Mouse (Mus musculus): ENCODE results near the gene Zfp143. TPM values are rescaled to one million over a fixed set of nuclear protein-coding genes. Genes with fewer than 3 reads are reported as not detected.
A peak's percentile ranks its signal among the peaks of the same experiment; 100 is the strongest.
"Not testable (repeated sequence)": the region's sequence is repeated elsewhere in the genome, so short reads cannot be mapped to it uniquely, and the experiment has no call there.

The Zfp143 gene
- 12.5 and 15.0 TPM in 2 replicates for polyA plus RNA-seq (2012; rRNA removed)

DNA sequence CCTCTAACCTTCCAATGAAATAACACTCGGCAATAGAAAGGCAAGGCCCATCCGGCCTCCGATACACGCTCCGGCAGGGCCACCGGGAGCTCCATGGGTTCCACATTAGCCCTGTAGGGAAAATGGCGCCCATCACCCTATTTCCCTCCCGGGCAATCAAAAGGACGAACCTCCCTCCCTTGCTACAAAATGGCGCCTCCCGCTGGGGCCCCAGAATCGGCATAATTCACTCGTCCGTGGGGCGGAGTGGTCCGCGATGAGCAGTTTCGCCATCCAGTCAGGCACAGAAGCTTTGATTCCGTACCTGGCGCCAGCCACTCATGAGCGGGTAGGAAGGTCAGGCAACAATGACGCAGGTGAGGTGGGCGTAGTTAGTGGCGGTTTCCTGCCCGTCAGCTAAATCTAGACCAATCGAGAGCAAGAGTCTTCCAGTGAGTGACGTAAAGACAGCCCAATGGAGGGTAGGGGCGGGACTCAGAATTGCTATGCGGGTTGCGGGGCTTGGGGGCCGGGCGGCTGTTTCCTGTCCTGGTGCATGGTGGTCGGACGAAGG is at the start of gene Zfp143:
Gene Zfp143 (plus strand): TSS at position 19 of the 553 bp plus-strand sequence.
- peaks cover 9% of the 10 kb centered on the region; the same call in 1 of the 2 replicates for H3K4me1 ChIP-seq (ENCODE audit: control insufficient read depth, insufficient read depth, low read length)
- peak within 1 kb of the TSS; percentile 83 for H3K4me3 ChIP-seq (replicated peaks; ENCODE audit: extremely low read depth, low read depth, low read length)
- TF ChIP-seq CTCF (IDR thresholded peaks at IDR 0.05; ENCODE audit: insufficient read depth, low read length) (no peak), POLR2A (IDR thresholded peaks at IDR 0.05; ENCODE audit: borderline replicate concordance, extremely low read depth, low read depth, low read length) (peak; percentile 97)
- WGBS = under 1% methylated on average over 34 of the region's 34 CpGs
- DNase-seq = peak; percentile 100

DNA sequence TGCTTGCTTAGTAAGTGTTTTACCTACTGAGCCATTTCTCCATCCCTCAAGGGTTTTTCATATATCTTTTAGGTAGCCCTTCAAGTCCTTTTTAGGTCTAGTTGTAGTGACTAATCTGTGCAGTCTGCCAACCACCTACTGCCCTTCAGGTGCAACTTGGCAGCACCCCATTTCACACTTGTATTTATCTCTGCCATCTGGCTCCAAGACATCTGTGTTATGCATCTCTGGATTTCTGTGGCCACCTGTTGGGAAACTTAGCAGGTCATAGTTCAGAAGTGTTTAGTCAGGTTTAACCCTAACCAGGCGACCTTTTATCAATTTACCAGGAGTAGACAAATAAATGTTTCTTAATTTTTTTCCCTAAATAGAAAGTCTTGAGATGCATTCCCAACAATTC is 49.6 kb upstream of the Zfp143 start:
- no peak for TF ChIP-seq CTCF (IDR thresholded peaks at IDR 0.05; ENCODE audit: insufficient read depth, low read length)
- TF ChIP-seq POLR2A (IDR thresholded peaks at IDR 0.05; ENCODE audit: borderline replicate concordance, extremely low read depth, low read depth, low read length) = no peak
- WGBS = 64% methylated on average over 1 of the region's 1 CpGs
- H3K4me1 ChIP-seq (ENCODE audit: control insufficient read depth, insufficient read depth, low read length) = no peaks in the 10 kb centered on the region
- no peak overlapping the region for H3K4me3 ChIP-seq (replicated peaks; ENCODE audit: extremely low read depth, low read depth, low read length)
- no peak for DNase-seq

- Histone ChIP-seq H3K4me3 (replicated peaks; ENCODE audit: extremely low read depth, low read depth, low read length) (no peak overlapping the region), H3K4me1 (ENCODE audit: control insufficient read depth, insufficient read depth, low read length) (peaks cover 4% of the 10 kb centered on the region)
- no peak for DNase-seq
- 69% methylated on average over 5 of the region's 5 CpGs for WGBS
- TF ChIP-seq POLR2A (IDR thresholded peaks at IDR 0.05; ENCODE audit: borderline replicate concordance, extremely low read depth, low read depth, low read length) (no peak), CTCF (IDR thresholded peaks at IDR 0.05; ENCODE audit: insufficient read depth, low read length) (no peak)
Measured at GRCm38 (mm10) chr7:110014272-110014671, 46.7 kb upstream of the Zfp143 start.

DNA sequence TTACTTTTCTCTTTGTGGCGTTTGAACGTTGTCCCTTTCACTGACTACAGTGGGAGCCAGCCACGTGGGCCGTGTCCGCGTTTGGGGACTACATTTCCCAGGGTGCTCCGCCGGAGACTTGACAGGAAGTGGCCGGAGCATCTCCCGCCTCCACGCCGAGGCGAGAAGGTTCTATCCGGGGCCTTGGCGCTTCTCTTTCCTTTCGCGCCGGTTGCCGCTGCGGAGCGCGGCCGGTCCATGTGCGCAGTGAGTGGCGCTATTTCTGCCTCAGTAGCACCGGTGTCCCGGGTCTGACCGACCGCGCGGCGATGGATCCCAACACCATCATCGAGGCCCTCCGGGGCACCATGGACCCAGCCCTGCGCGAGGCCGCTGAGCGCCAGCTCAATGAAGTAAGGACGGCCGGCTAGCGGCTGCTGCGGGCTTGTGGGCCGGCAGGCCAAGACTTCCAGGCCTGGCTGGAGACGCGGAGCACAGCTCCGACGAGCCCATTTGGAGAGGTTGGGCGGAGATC is 42.8 kb upstream of the Zfp143 start, which contains the start of gene Ipo7:
Gene Ipo7 (plus strand): TSS at position 158 of the 514 bp plus-strand sequence.
- TF ChIP-seq CTCF (IDR thresholded peaks at IDR 0.05; ENCODE audit: insufficient read depth, low read length) (no peak), POLR2A (IDR thresholded peaks at IDR 0.05; ENCODE audit: borderline replicate concordance, extremely low read depth, low read depth, low read length) (peak; percentile 89; the same call in 1 of the 2 replicates)
- H3K4me3 ChIP-seq (replicated peaks; ENCODE audit: extremely low read depth, low read depth, low read length) = peak within 1 kb of the TSS; percentile 96
- H3K4me1 ChIP-seq (ENCODE audit: control insufficient read depth, insufficient read depth, low read length) = peaks cover 8% of the 10 kb centered on the region
- WGBS = under 1% methylated on average over 48 of the region's 48 CpGs
- DNase-seq = peak; percentile 90

DNA sequence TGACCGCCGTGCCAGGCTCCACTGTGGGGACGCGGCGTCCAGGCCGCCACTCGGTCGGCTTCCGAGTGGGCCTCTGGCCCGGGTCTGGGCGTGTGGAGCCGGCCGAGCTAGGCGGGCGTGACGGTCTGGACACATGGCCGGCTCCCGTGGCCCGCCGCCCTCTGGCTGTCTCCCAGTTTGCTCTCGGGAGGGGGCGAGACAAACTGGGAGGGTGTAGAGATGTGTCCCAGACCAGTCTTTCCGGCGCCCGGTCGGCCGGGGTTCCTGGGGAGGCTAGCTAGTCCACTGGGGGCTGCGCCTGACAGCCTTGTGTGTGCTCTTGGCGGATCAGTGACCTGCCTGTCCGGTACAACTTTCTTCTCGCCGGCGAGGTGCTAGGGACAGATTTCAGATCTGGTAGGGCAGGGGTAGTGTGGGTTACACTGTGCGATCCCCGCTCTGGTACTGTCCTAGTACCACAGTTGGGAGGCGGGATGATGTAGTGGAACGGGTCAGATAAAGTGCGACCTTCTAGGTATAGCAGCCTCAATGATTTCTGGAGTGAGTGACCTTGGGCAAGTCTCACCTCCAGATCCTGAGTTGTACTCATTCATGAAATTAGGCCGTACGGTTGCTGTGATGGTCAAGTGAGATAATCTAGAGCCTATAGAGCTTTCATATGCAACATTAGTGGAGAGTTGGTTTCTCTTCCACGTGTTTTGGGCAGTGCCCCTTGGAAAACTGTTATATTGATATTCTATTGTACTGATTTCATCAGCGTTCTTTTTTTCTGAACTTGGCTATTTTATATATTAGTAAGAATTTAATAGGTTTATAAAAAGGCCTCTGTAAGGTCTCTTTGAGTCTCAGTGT is 42.2 kb upstream of the Zfp143 start:
- under 1% methylated on average over 42 of the region's 42 CpGs for WGBS
- peak; percentile 54 for DNase-seq
- peaks cover 10% of the 10 kb centered on the region for H3K4me1 ChIP-seq (ENCODE audit: control insufficient read depth, insufficient read depth, low read length)
- TF ChIP-seq POLR2A (IDR thresholded peaks at IDR 0.05; ENCODE audit: borderline replicate concordance, extremely low read depth, low read depth, low read length) (no peak), CTCF (IDR thresholded peaks at IDR 0.05; ENCODE audit: insufficient read depth, low read length) (no peak)
- peak overlapping the region; percentile 96 for H3K4me3 ChIP-seq (replicated peaks; ENCODE audit: extremely low read depth, low read depth, low read length)

- TF ChIP-seq CTCF (IDR thresholded peaks at IDR 0.05; ENCODE audit: insufficient read depth, low read length) (no peak), POLR2A (IDR thresholded peaks at IDR 0.05; ENCODE audit: borderline replicate concordance, extremely low read depth, low read depth, low read length) (no peak)
- no peak overlapping the region for H3K4me3 ChIP-seq (replicated peaks; ENCODE audit: extremely low read depth, low read depth, low read length)
- peaks cover 10% of the 10 kb centered on the region for H3K4me1 ChIP-seq (ENCODE audit: control insufficient read depth, insufficient read depth, low read length)
- WGBS = 46% methylated on average over 1 of the region's 1 CpGs
- DNase-seq = no peak
Measured at GRCm38 (mm10) chr7:110023553-110023952, 37.5 kb upstream of the Zfp143 start.

GRCm38 (mm10) chr7:110026594-110026993 is 34.4 kb upstream of the Zfp143 start:
- no peak for TF ChIP-seq POLR2A (IDR thresholded peaks at IDR 0.05; ENCODE audit: borderline replicate concordance, extremely low read depth, low read depth, low read length)
- WGBS = 66% methylated on average over 2 of the region's 2 CpGs
- Histone ChIP-seq H3K4me3 (replicated peaks; ENCODE audit: extremely low read depth, low read depth, low read length) (no peak overlapping the region), H3K4me1 (ENCODE audit: control insufficient read depth, insufficient read depth, low read length) (peaks cover 2% of the 10 kb centered on the region)
- no peak for DNase-seq

DNA sequence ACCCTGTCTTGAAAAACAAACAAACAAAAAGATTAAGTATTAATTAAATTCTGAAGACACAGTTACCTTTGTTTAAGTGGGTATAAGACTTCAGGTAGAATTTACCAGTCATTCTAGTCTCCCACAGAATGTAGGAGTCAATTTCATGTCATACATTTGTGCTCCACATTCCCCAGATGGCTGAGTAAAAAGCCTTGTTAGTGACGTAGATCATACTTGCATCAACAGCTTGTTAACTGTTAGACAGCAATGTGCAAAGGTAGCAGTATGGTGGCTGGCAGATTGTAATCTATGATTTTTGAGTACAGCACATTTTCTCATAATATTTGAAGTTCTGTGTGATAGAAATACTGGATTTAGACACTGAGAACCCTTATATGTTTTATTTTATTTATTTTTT is 32.2 kb upstream of the Zfp143 start:
- no peak overlapping the region for H3K4me3 ChIP-seq (replicated peaks; ENCODE audit: extremely low read depth, low read depth, low read length)
- 62% methylated on average over 1 of the region's 1 CpGs for WGBS
- H3K4me1 ChIP-seq (ENCODE audit: control insufficient read depth, insufficient read depth, low read length) = no peaks in the 10 kb centered on the region
- no peak for TF ChIP-seq CTCF (IDR thresholded peaks at IDR 0.05; ENCODE audit: insufficient read depth, low read length)
- no peak for TF ChIP-seq POLR2A (IDR thresholded peaks at IDR 0.05; ENCODE audit: borderline replicate concordance, extremely low read depth, low read depth, low read length)
- DNase-seq = no peak

DNA sequence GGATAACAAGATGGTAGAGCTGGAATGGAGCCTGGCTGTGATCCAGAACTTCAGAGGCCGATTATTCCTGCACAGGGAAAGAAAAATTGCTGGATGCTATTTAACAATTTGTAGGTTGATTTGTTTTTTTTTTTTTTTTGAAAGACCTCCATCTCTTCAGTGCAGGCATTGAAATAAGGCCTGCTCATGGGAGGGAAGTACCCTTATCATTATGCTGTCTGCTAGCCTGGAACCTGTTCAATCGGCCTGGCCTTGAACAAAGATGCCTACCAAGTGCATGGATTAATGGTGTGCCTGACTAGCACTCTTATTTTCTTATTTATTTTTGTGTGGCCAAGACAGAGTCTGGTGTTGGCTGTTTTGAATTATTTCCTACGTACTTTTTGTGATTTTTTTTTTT is 30.7 kb upstream of the Zfp143 start:
- no peak for TF ChIP-seq POLR2A (IDR thresholded peaks at IDR 0.05; ENCODE audit: borderline replicate concordance, extremely low read depth, low read depth, low read length)
- TF ChIP-seq CTCF (IDR thresholded peaks at IDR 0.05; ENCODE audit: insufficient read depth, low read length) = no peak
- 66% methylated on average over 3 of the region's 3 CpGs for WGBS

GRCm38 (mm10) chr7:110057723-110058122 is 3.3 kb upstream of the Zfp143 start:
- 96% methylated on average over 2 of the region's 2 CpGs for WGBS
- H3K4me1 ChIP-seq (ENCODE audit: control insufficient read depth, insufficient read depth, low read length); H3K4me3 ChIP-seq (replicated peaks; ENCODE audit: extremely low read depth, low read depth, low read length); DNase-seq: not testable (repeated sequence)

More for the DNA sequence above, 30.7 kb upstream of the Zfp143 start:
- no peak for DNase-seq
- Histone ChIP-seq H3K4me1 (ENCODE audit: control insufficient read depth, insufficient read depth, low read length) (no peaks in the 10 kb centered on the region), H3K4me3 (replicated peaks; ENCODE audit: extremely low read depth, low read depth, low read length) (no peak overlapping the region)
